Mouse (Mus musculus) layer of hippocampus, adult 2 months (tissue): Measurements from ENCODE around the gene Xrra1. TPM values are rescaled to one million over a fixed set of nuclear protein-coding genes. Genes with fewer than 3 reads are reported as not detected.

Experiments used
- DNase-seq, 2 experiments: peaks; one replicate each; pipeline ENCODE4 v3.0.0; 2022; ENCODE audit warnings: low spot score in 2 of 2
- H3K27ac ChIP-seq: fragments of 200-600 bp; 2 replicates; pipeline ENCODE4 v1.8.1; 2022
- H3K4me3 ChIP-seq: fragments of 200-600 bp; 2 replicates; pipeline ENCODE4 v1.8.1; 2022; ENCODE audit warnings: mild to moderate bottlenecking
- CTCF ChIP-seq: fragments of 200-600 bp; conservative IDR thresholded peaks from 2 replicates; pipeline ENCODE4 v1.8.1; 2022; ENCODE audit warnings: antibody characterized with exemption, mild to moderate bottlenecking, moderate library complexity
- total RNA-seq, 2 experiments: library from RNA; stranded (reverse); gene quantifications; 2 replicates each; pipeline ENCODE4 v1.2.3; 2021

Gene Xrra1
- total RNA-seq, 2 experiments from 2014 or later, result 1.2 to 1.4 TPM

GRCm38 (mm10) chr7:99833115-99833845 is 25.6 kb upstream of the Xrra1 start:
- DNase-seq, result no peak
- no peak for TF ChIP-seq CTCF
- no peak overlapping the region for H3K27ac ChIP-seq
- no peak overlapping the region for H3K4me3 ChIP-seq

GRCm38 (mm10) chr7:99833846-99834222 is 25.1 kb upstream of the Xrra1 start:
- TF ChIP-seq CTCF, result no peak

GRCm38 (mm10) chr7:99834314-99834853 is 24.5 kb upstream of the Xrra1 start:
- no peak overlapping the region for H3K27ac ChIP-seq
- no peak overlapping the region for H3K4me3 ChIP-seq
- no peak for TF ChIP-seq CTCF
- no peak for DNase-seq

More at GRCm38 (mm10) chr7:99833846-99834222, 25.1 kb upstream of the Xrra1 start:
- Histone ChIP-seq H3K4me3 (no peak overlapping the region), H3K27ac (no peak overlapping the region)
- no peak for DNase-seq

GRCm38 (mm10) chr7:99836781-99837180 is 22.1 kb upstream of the Xrra1 start:
- Histone ChIP-seq H3K4me3 (no peak overlapping the region), H3K27ac (no peak overlapping the region)
- TF ChIP-seq CTCF, result no peak
- DNase-seq, result no peak

GRCm38 (mm10) chr7:99837358-99838071 is 21.4 kb upstream of the Xrra1 start:
- no peak for DNase-seq
- no peak for TF ChIP-seq CTCF
- H3K4me3 ChIP-seq, result no peak overlapping the region
- 0 out of 2 replicates have a peak overlapping the region, but pooled peaks have one; percentile 23 for H3K27ac ChIP-seq

GRCm38 (mm10) chr7:99838241-99838640 is 20.7 kb upstream of the Xrra1 start:
- TF ChIP-seq CTCF, result peak; percentile 30
- Histone ChIP-seq H3K27ac (no peak overlapping the region), H3K4me3 (no peak overlapping the region)
- no peak for DNase-seq

GRCm38 (mm10) chr7:99845533-99846236 is 13.2 kb upstream of the Xrra1 start:
- no peak overlapping the region for H3K27ac ChIP-seq
- no peak overlapping the region for H3K4me3 ChIP-seq
- no peak for DNase-seq
- no peak for TF ChIP-seq CTCF

GRCm38 (mm10) chr7:99850534-99850933 is 8.4 kb upstream of the Xrra1 start:
- DNase-seq, result no peak
- TF ChIP-seq CTCF, result no peak
- Histone ChIP-seq H3K27ac (peak overlapping the region; percentile 16; the same call in 1 of the 2 replicates), H3K4me3 (no peak overlapping the region)

GRCm38 (mm10) chr7:99851121-99851520 is 7.8 kb upstream of the Xrra1 start:
- Histone ChIP-seq H3K27ac (0 out of 2 replicates have a peak overlapping the region, but pooled peaks have one; percentile 16), H3K4me3 (no peak overlapping the region)
- TF ChIP-seq CTCF, result no peak
- no peak for DNase-seq

- no peak for DNase-seq
- Histone ChIP-seq H3K27ac (no peak overlapping the region), H3K4me3 (no peak overlapping the region)
- no peak for TF ChIP-seq CTCF
These were observed 7.3 kb upstream of the Xrra1 start for GRCm38 (mm10) chr7:99851618-99852017.

- peak; percentile 38 for TF ChIP-seq CTCF
- no peak overlapping the region for H3K27ac ChIP-seq
- no peak overlapping the region for H3K4me3 ChIP-seq
- DNase-seq, result no peak
These were observed 5.6 kb upstream of the Xrra1 start for GRCm38 (mm10) chr7:99853350-99853749.

GRCm38 (mm10) chr7:99854311-99854710 is 4.6 kb upstream of the Xrra1 start:
- TF ChIP-seq CTCF, result peak; percentile 46

GRCm38 (mm10) chr7:99856266-99856861 is 2.6 kb upstream of the Xrra1 start:
- H3K27ac ChIP-seq, result no peak overlapping the region

More at GRCm38 (mm10) chr7:99854311-99854710, 4.6 kb upstream of the Xrra1 start:
- no peak for DNase-seq
- H3K27ac ChIP-seq, result no peak overlapping the region
- H3K4me3 ChIP-seq, result no peak overlapping the region

More at GRCm38 (mm10) chr7:99856266-99856861, 2.6 kb upstream of the Xrra1 start:
- no peak overlapping the region for H3K4me3 ChIP-seq
- TF ChIP-seq CTCF, result no peak
- no peak for DNase-seq
